In genomic region chr3:95141474-95141873, GRCm38 (mm10) we compare ENCODE assay signal across 9 mouse cellular contexts. TPM values are rescaled to one million over a fixed set of nuclear protein-coding genes. Genes with fewer than 3 reads are reported as not detected.
DNase-seq lines count a peak whose midpoint lies in the region; ATAC-seq lines count a peak whose summit lies in the region.
"Had no signal": no experiment of that assay in that cellular context is flagged by ENCODE, and none has a peak within 500 bp of the region (broad histone marks: within the 10 kb centered on the region; RNA-seq: fewer than 3 reads in every experiment).

No protein-coding gene starts in this region.

- WGBS in liver, embryonic 11.5 days: 61% methylated on average over 9 of the region's 9 CpGs
- WGBS in kidney, embryonic 14.5 days: 94% methylated on average over 9 of the region's 9 CpGs
- 94% methylated on average over 9 of the region's 9 CpGs for WGBS in hindbrain, embryonic 16.5 days

- H3K9ac ChIP-seq in liver, embryonic 11.5 days (ENCODE audit: low read depth, low read length): no peak overlapping the region; the same call in 1 of the 2 replicates
- H3K9ac ChIP-seq in kidney, embryonic 14.5 days (ENCODE audit: low read depth, low read length): no peak overlapping the region
- H3K9ac ChIP-seq in hindbrain, embryonic 16.5 days (ENCODE audit: low read depth, low read length): no peak overlapping the region

- peaks cover 7% of the 10 kb centered on the region for H3K4me1 ChIP-seq in liver, embryonic 11.5 days (replicated peaks; ENCODE audit: control insufficient read depth, insufficient read depth, low read length)
- no peaks in the 10 kb centered on the region for H3K4me1 ChIP-seq in kidney, embryonic 14.5 days (ENCODE audit: control insufficient read depth, insufficient read depth, low read length)
- no peaks in the 10 kb centered on the region for H3K4me1 ChIP-seq in hindbrain, embryonic 16.5 days (ENCODE audit: control insufficient read depth, insufficient read depth, low read depth, low read length)

- peak overlapping the region; percentile 6 for H3K4me2 ChIP-seq in liver, embryonic 11.5 days
- no peak overlapping the region for H3K4me2 ChIP-seq in kidney, embryonic 14.5 days (replicated peaks; ENCODE audit: low read depth, low read length)
- H3K4me2 ChIP-seq in hindbrain, embryonic 16.5 days (ENCODE audit: low read length): no peak overlapping the region

- no peaks in the 10 kb centered on the region for H3K9me3 ChIP-seq in liver, embryonic 11.5 days (ENCODE audit: control insufficient read depth, low read length)
- H3K9me3 ChIP-seq in kidney, embryonic 14.5 days (ENCODE audit: control insufficient read depth, low read length): no peaks in the 10 kb centered on the region
- H3K9me3 ChIP-seq in hindbrain, embryonic 16.5 days (ENCODE audit: control insufficient read depth, low read length): no peaks in the 10 kb centered on the region

- no peaks in the 10 kb centered on the region for H3K27me3 ChIP-seq in liver, embryonic 11.5 days (replicated peaks; ENCODE audit: control insufficient read depth, insufficient read depth, low read length)
- H3K27me3 ChIP-seq in kidney, embryonic 14.5 days (ENCODE audit: control insufficient read depth, insufficient read depth, low read length): no peaks in the 10 kb centered on the region
- H3K27me3 ChIP-seq in hindbrain, embryonic 16.5 days (replicated peaks; ENCODE audit: control insufficient read depth, insufficient read depth, low read length): no peaks in the 10 kb centered on the region

- no peak overlapping the region for H3K27ac ChIP-seq in liver, embryonic 11.5 days (ENCODE audit: low read depth, low read length)
- no peak overlapping the region for H3K27ac ChIP-seq in kidney, embryonic 14.5 days (ENCODE audit: low read depth, low read length)
- no peak overlapping the region for H3K27ac ChIP-seq in hindbrain, embryonic 16.5 days (ENCODE audit: low read depth, low read length)

- H3K4me3 ChIP-seq in liver, embryonic 11.5 days (ENCODE audit: low read depth, low read length): no peak overlapping the region
- H3K4me3 ChIP-seq in kidney, embryonic 14.5 days (ENCODE audit: low read length): no peak overlapping the region
- H3K4me3 ChIP-seq in hindbrain, embryonic 16.5 days (ENCODE audit: low read length): no peak overlapping the region

- ATAC-seq in liver, embryonic 11.5 days (replicated peaks; ENCODE audit: low FRiP score): no peak; the same call in 1 of the 2 replicates
- no peak for ATAC-seq in kidney, embryonic 14.5 days (ENCODE audit: low FRiP score, low TSS enrichment)
- ATAC-seq in hindbrain, embryonic 16.5 days: no peak
- ATAC-seq: forebrain, embryonic 14.5 days had no signal

- H3K36me3 ChIP-seq in liver, embryonic 11.5 days (ENCODE audit: control insufficient read depth, insufficient read depth, low read length): no peaks in the 10 kb centered on the region
- no peaks in the 10 kb centered on the region; the same call in 1 of the 2 replicates for H3K36me3 ChIP-seq in kidney, embryonic 14.5 days (ENCODE audit: control insufficient read depth, insufficient read depth, low read length)
- peaks cover 8% of the 10 kb centered on the region; the same call in 1 of the 2 replicates for H3K36me3 ChIP-seq in hindbrain, embryonic 16.5 days (ENCODE audit: control insufficient read depth, insufficient read depth, low read length)

- peak; percentile 88 for DNase-seq in 416B (ENCODE audit: low read depth)
- peak; percentile 85 for DNase-seq in CD4-positive, CD25-positive, alpha-beta regulatory T cell, adult 2 months (ENCODE audit: low read depth, low spot score)
- DNase-seq in liver, embryonic 11.5 days (ENCODE audit: low spot score): no peak
- peak; percentile 26 for DNase-seq in spleen, adult 12 weeks (ENCODE audit: low spot score)
- DNase-seq in layer of hippocampus, postnatal 14 days (ENCODE audit: low spot score in 2 of 2): no peak
- DNase-seq: cerebellum, postnatal 25 days had no signal

RNA-seq across cellular contexts. Expression of gene Tnfaip8l2, which starts 0.7 kb away (rescaled TPM):
- 4.8 and 5.4 TPM in 2 replicates for polyA plus RNA-seq in liver, embryonic 11.5 days (2014; fragmentation: Nextera tagmentation; extraction: Ambion mirVana)
- 2.1 TPM in 2 replicates for polyA plus RNA-seq in kidney, embryonic 14.5 days (2014; fragmentation: Nextera tagmentation; extraction: Ambion mirVana)
- 3.0 and 3.3 TPM in 2 replicates for polyA plus RNA-seq in hindbrain, embryonic 16.5 days (2015; fragmentation: Nextera tagmentation; extraction: Ambion mirVana)
- total RNA-seq in layer of hippocampus, postnatal 14 days (2021): 1 to 10 TPM; 2.3 to 3.0 TPM

RNA-seq across cellular contexts. Expression of gene Lysmd1, which starts 7.6 kb away (rescaled TPM):
- 8.9 and 9.1 TPM in 2 replicates for polyA plus RNA-seq in liver, embryonic 11.5 days (2014; fragmentation: Nextera tagmentation; extraction: Ambion mirVana)
- polyA plus RNA-seq in kidney, embryonic 14.5 days (2014; fragmentation: Nextera tagmentation; extraction: Ambion mirVana): 6.9 and 9.1 TPM in 2 replicates
- 51.9 and 52.3 TPM in 2 replicates for polyA plus RNA-seq in hindbrain, embryonic 16.5 days (2015; fragmentation: Nextera tagmentation; extraction: Ambion mirVana)
- total RNA-seq in layer of hippocampus, postnatal 14 days (2021): 10 to 100 TPM; 22.5 to 22.8 TPM

RNA-seq across cellular contexts. Expression of gene Scnm1, which starts 7.7 kb away (rescaled TPM):
- polyA plus RNA-seq in liver, embryonic 11.5 days (2014; fragmentation: Nextera tagmentation; extraction: Ambion mirVana): 53.1 and 58.5 TPM in 2 replicates
- 69.6 and 84.7 TPM in 2 replicates for polyA plus RNA-seq in kidney, embryonic 14.5 days (2014; fragmentation: Nextera tagmentation; extraction: Ambion mirVana)
- polyA plus RNA-seq in hindbrain, embryonic 16.5 days (2015; fragmentation: Nextera tagmentation; extraction: Ambion mirVana): 83.2 and 83.6 TPM in 2 replicates
- total RNA-seq in layer of hippocampus, postnatal 14 days (2021): 10 to 100 TPM; 39.6 to 41.2 TPM

RNA-seq across cellular contexts. Expression of gene Tmod4, which starts 17.2 kb away (rescaled TPM):
- 1.1 TPM in 2 replicates for polyA plus RNA-seq in liver, embryonic 11.5 days (2014; fragmentation: Nextera tagmentation; extraction: Ambion mirVana)
- 1.5 and 1.7 TPM in 2 replicates for polyA plus RNA-seq in kidney, embryonic 14.5 days (2014; fragmentation: Nextera tagmentation; extraction: Ambion mirVana)
- polyA plus RNA-seq in hindbrain, embryonic 16.5 days (2015; fragmentation: Nextera tagmentation; extraction: Ambion mirVana): 0.98 and 1.7 TPM in 2 replicates
- total RNA-seq in layer of hippocampus, postnatal 14 days (2021): 1 to 10 TPM in 1 of 2 experiments, under 1 TPM in 1; 0.83 to 1.5 TPM

RNA-seq across cellular contexts. Expression of gene Sema6c, which starts 18.8 kb away (rescaled TPM):
- polyA plus RNA-seq in liver, embryonic 11.5 days (2014; fragmentation: Nextera tagmentation; extraction: Ambion mirVana): 2.5 and 2.8 TPM in 2 replicates
- polyA plus RNA-seq in kidney, embryonic 14.5 days (2014; fragmentation: Nextera tagmentation; extraction: Ambion mirVana): 5.3 and 5.8 TPM in 2 replicates
- polyA plus RNA-seq in hindbrain, embryonic 16.5 days (2015; fragmentation: Nextera tagmentation; extraction: Ambion mirVana): 15.2 and 21.8 TPM in 2 replicates
- 10 to 100 TPM; 48.6 to 52.6 TPM for total RNA-seq in layer of hippocampus, postnatal 14 days (2021)

Comparison
In these comparisons a context has a peak if more than half of its experiments do, and no peak if none do; other contexts are left out.
1. DNase-seq: peak in 416B (single experiment), CD4-positive, CD25-positive, alpha-beta regulatory T cell, adult 2 months (single experiment) and spleen, adult 12 weeks (single experiment); none in liver, embryonic 11.5 days (single experiment) and layer of hippocampus, postnatal 14 days (0 of 2).